Comparison of ENCODE assay signal across 21 mouse cellular contexts in the genomic region with DNA sequence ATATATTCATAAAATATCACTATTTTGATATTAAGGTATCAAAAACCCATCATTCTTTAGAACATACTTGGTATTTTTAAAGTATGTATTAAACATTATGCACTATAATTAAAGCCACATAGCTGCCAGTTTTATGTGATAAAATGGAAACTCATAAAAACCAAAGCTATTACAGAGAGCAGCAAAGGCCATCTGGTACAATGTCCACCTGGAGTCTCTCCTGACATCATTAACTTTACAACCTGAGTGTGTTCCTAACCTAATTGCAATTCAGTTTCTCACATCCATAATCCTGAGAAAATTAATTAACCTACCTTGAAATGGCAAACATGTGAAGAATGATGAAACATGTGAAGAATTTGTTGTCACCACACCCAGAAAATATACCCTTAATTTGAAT.
DNase-seq lines count a peak whose midpoint lies in the region; ATAC-seq and TF ChIP-seq lines count a peak whose summit lies in the region.
"Had no signal": no experiment of that assay in that cellular context is flagged by ENCODE, and none has a peak within 500 bp of the region (broad histone marks: within the 10 kb centered on the region; RNA-seq: fewer than 3 reads in every experiment).

No protein-coding gene starts in this region.

- no peak for TF ChIP-seq CTCF in intestine, postnatal 0 days (IDR thresholded peaks at IDR 0.05; ENCODE audit: low read depth)

- no peak for DNase-seq in neural tube, embryonic 10.5 days (ENCODE audit: extremely low spot score, low spot score)
- DNase-seq in heart, adult 8-10 months (ENCODE audit: low spot score): no peak
- DNase-seq: adrenal gland, adult 2 months; adrenal gland, adult 8-10 months; adrenal gland, postnatal 10 days; adrenal gland, postnatal 14 days; adrenal gland, postnatal 25 days; adrenal gland, postnatal 36 days; B cell, adult 2 months; cerebellum, adult 11 months; cerebellum, adult 11-12 months; cerebellum, adult 18-20 months had no signal

- H3K4me2 ChIP-seq in intestine, embryonic 16.5 days (ENCODE audit: low read depth, low read length): no peak overlapping the region
- H3K4me2 ChIP-seq in intestine, embryonic 15.5 days (replicated peaks): no peak overlapping the region
- H3K4me2 ChIP-seq in neural tube, embryonic 14.5 days (ENCODE audit: low read depth, low read length): no peak overlapping the region
- H3K4me2 ChIP-seq in intestine, postnatal 0 days (replicated peaks; ENCODE audit: low read depth): no peak overlapping the region

- H3K9ac ChIP-seq in intestine, embryonic 16.5 days (ENCODE audit: low read depth, low read length): no peak overlapping the region
- H3K9ac ChIP-seq in intestine, embryonic 15.5 days: no peak overlapping the region
- no peak overlapping the region for H3K9ac ChIP-seq in neural tube, embryonic 14.5 days (replicated peaks; ENCODE audit: low read depth, low read length)
- H3K9ac ChIP-seq in intestine, postnatal 0 days (ENCODE audit: low read depth, low read length): no peak overlapping the region

- no peaks in the 10 kb centered on the region for H3K36me3 ChIP-seq in intestine, embryonic 16.5 days (ENCODE audit: control insufficient read depth, insufficient read depth, low read length)
- H3K36me3 ChIP-seq in intestine, embryonic 15.5 days: no peaks in the 10 kb centered on the region
- no peaks in the 10 kb centered on the region for H3K36me3 ChIP-seq in neural tube, embryonic 14.5 days (ENCODE audit: control insufficient read depth, insufficient read depth, low read length)
- no peaks in the 10 kb centered on the region for H3K36me3 ChIP-seq in intestine, postnatal 0 days (ENCODE audit: control insufficient read depth, insufficient read depth)
- H3K36me3 ChIP-seq: G1E had no signal

- ATAC-seq in intestine, embryonic 16.5 days: peak; percentile 58; the same call in 1 of the 2 replicates
- ATAC-seq in intestine, embryonic 15.5 days: no peak
- peak; percentile 41; the same call in 1 of the 2 replicates for ATAC-seq in neural tube, embryonic 14.5 days (ENCODE audit: low read depth)
- ATAC-seq in intestine, postnatal 0 days: peak; percentile 68
- ATAC-seq: activated CD4-positive, CD25-positive, alpha-beta regulatory T cell, adult 4 months; CD4-positive, CD25-positive, alpha-beta regulatory T cell, adult 4 months; Patski had no signal

- H3K27ac ChIP-seq in intestine, embryonic 16.5 days (ENCODE audit: low read length): no peak overlapping the region
- no peak overlapping the region for H3K27ac ChIP-seq in intestine, embryonic 15.5 days
- no peak overlapping the region for H3K27ac ChIP-seq in neural tube, embryonic 14.5 days (ENCODE audit: low read depth, low read length)
- H3K27ac ChIP-seq in intestine, postnatal 0 days (ENCODE audit: low read depth, low read length): no peak overlapping the region

- no peaks in the 10 kb centered on the region for H3K4me1 ChIP-seq in intestine, embryonic 16.5 days (ENCODE audit: control insufficient read depth, insufficient read depth, low read length)
- no peaks in the 10 kb centered on the region for H3K4me1 ChIP-seq in intestine, embryonic 15.5 days (replicated peaks)
- no peaks in the 10 kb centered on the region for H3K4me1 ChIP-seq in neural tube, embryonic 14.5 days (ENCODE audit: control insufficient read depth, insufficient read depth, low read length)
- no peaks in the 10 kb centered on the region for H3K4me1 ChIP-seq in intestine, postnatal 0 days (replicated peaks; ENCODE audit: control insufficient read depth, insufficient read depth, low read length)

- no peak overlapping the region for H3K4me3 ChIP-seq in intestine, embryonic 16.5 days (ENCODE audit: low read length)
- H3K4me3 ChIP-seq in intestine, embryonic 15.5 days (replicated peaks): no peak overlapping the region
- no peak overlapping the region for H3K4me3 ChIP-seq in neural tube, embryonic 14.5 days (ENCODE audit: low read depth, low read length)
- no peak overlapping the region for H3K4me3 ChIP-seq in intestine, postnatal 0 days (ENCODE audit: low read depth, low read length)

- H3K9me3 ChIP-seq in intestine, embryonic 16.5 days (ENCODE audit: control insufficient read depth, low read length): no peaks in the 10 kb centered on the region
- no peaks in the 10 kb centered on the region for H3K9me3 ChIP-seq in intestine, embryonic 15.5 days
- no peaks in the 10 kb centered on the region for H3K9me3 ChIP-seq in neural tube, embryonic 14.5 days (ENCODE audit: control insufficient read depth, low read length)
- H3K9me3 ChIP-seq in intestine, postnatal 0 days (ENCODE audit: control insufficient read depth): no peaks in the 10 kb centered on the region

- H3K27me3 ChIP-seq in intestine, embryonic 16.5 days (replicated peaks; ENCODE audit: control insufficient read depth, insufficient read depth, low read length): no peaks in the 10 kb centered on the region
- H3K27me3 ChIP-seq in intestine, embryonic 15.5 days (replicated peaks): no peaks in the 10 kb centered on the region
- H3K27me3 ChIP-seq in neural tube, embryonic 14.5 days (ENCODE audit: control insufficient read depth, insufficient read depth, low read length): no peaks in the 10 kb centered on the region
- H3K27me3 ChIP-seq in intestine, postnatal 0 days (replicated peaks; ENCODE audit: control insufficient read depth, insufficient read depth, low read length): no peaks in the 10 kb centered on the region
- H3K27me3 ChIP-seq: CH12.LX had no signal
